ENCODE assay signal across 26 mouse cellular contexts in genomic region chr13:43349376-43349775, GRCm38 (mm10). TPM values are rescaled to one million over a fixed set of nuclear protein-coding genes. Genes with fewer than 3 reads are reported as not detected.
A peak's percentile ranks its signal among the peaks of the same experiment; 100 is the strongest.
DNase-seq lines count a peak whose midpoint lies in the region; ATAC-seq and TF ChIP-seq lines count a peak whose summit lies in the region.
"Had no signal": no experiment of that assay in that cellular context is flagged by ENCODE, and none has a peak within 500 bp of the region (broad histone marks: within the 10 kb centered on the region; RNA-seq: fewer than 3 reads in every experiment).

No protein-coding gene starts in this region.

- H3K36me3 ChIP-seq in lung, embryonic 14.5 days (ENCODE audit: insufficient read depth), result no peaks in the 10 kb centered on the region
- H3K36me3 ChIP-seq: heart, embryonic 10.5 days; heart, embryonic 15.5 days; intestine, embryonic 15.5 days; limb, embryonic 12.5 days; liver, embryonic 13.5 days; midbrain, embryonic 13.5 days had no signal

- 0 out of 2 replicates have a peak, but pooled peaks cover 2% of the 10 kb centered on the region for H3K4me1 ChIP-seq in lung, embryonic 14.5 days (ENCODE audit: insufficient read depth)
- H3K4me1 ChIP-seq: forebrain, embryonic 13.5 days; intestine, embryonic 15.5 days; midbrain, embryonic 13.5 days had no signal

- H3K27ac ChIP-seq in lung, embryonic 14.5 days (ENCODE audit: low read depth), result no peak overlapping the region
- H3K27ac ChIP-seq: forebrain, embryonic 13.5 days; heart, embryonic 10.5 days; heart, embryonic 15.5 days; hindbrain, postnatal 0 days; intestine, embryonic 15.5 days; layer of hippocampus, adult 2 months; left cerebral cortex, adult 2 months; limb, embryonic 12.5 days; liver, embryonic 13.5 days; midbrain, embryonic 13.5 days had no signal

- 60% methylated on average over 8 of the region's 8 CpGs for WGBS in lung, embryonic 14.5 days

- H3K4me3 ChIP-seq in lung, embryonic 14.5 days (ENCODE audit: low read depth, low read length), result no peak overlapping the region
- H3K4me3 ChIP-seq: forebrain, embryonic 13.5 days; heart, embryonic 10.5 days; heart, embryonic 15.5 days; intestine, embryonic 15.5 days; layer of hippocampus, adult 2 months; left cerebral cortex, adult 2 months; limb, embryonic 12.5 days; liver, embryonic 13.5 days; midbrain, embryonic 13.5 days had no signal

- no peaks in the 10 kb centered on the region for H3K9me3 ChIP-seq in lung, embryonic 14.5 days (ENCODE audit: low read depth, low read length)
- H3K9me3 ChIP-seq: forebrain, embryonic 13.5 days; heart, embryonic 10.5 days; heart, embryonic 15.5 days; intestine, embryonic 15.5 days; limb, embryonic 12.5 days; liver, embryonic 13.5 days; midbrain, embryonic 13.5 days had no signal

- no peak overlapping the region for H3K4me2 ChIP-seq in lung, embryonic 14.5 days
- H3K4me2 ChIP-seq: forebrain, embryonic 13.5 days; heart, embryonic 15.5 days; intestine, embryonic 15.5 days; limb, embryonic 12.5 days; liver, embryonic 13.5 days; midbrain, embryonic 13.5 days had no signal

- peak; percentile 17 for DNase-seq in lung, embryonic 14.5 days
- DNase-seq in lung, postnatal 14 days, result no peak
- peak; percentile 15 for DNase-seq in ovary, adult 18-20 months (ENCODE audit: low spot score)
- no peak for DNase-seq in ovary, postnatal 36 days (ENCODE audit: low spot score)
- peak; percentile 49 for DNase-seq in 3134 (ENCODE audit: extremely low read depth, insufficient read length, low spot score)
- DNase-seq in Muller cell, postnatal 12 days (ENCODE audit: inconsistent ontology term), result peak; percentile 53
- no peak for DNase-seq in right cerebral cortex, adult 2 months (ENCODE audit: low spot score in 2 of 2)
- DNase-seq in thymus, adult 18-20 months, result no peak
- DNase-seq: adrenal gland, postnatal 10 days; cerebellum, adult 8-10 months; cerebellum, postnatal 25 days; gastrocnemius, postnatal 14 days; kidney, adult 2 months; kidney, postnatal 36 days; liver, embryonic 13.5 days; spleen, adult 18-20 months had no signal

- no peak overlapping the region for H3K9ac ChIP-seq in lung, embryonic 14.5 days
- H3K9ac ChIP-seq: forebrain, embryonic 13.5 days; heart, embryonic 15.5 days; intestine, embryonic 15.5 days; limb, embryonic 12.5 days; liver, embryonic 13.5 days; midbrain, embryonic 13.5 days had no signal

- no peak for ATAC-seq in lung, embryonic 14.5 days (ENCODE audit: insufficient read depth)
- ATAC-seq: CD4-positive, CD25-positive, alpha-beta regulatory T cell, adult 4 months; forebrain, embryonic 13.5 days; hindbrain, postnatal 0 days; intestine, embryonic 15.5 days; midbrain, embryonic 13.5 days had no signal

- TF ChIP-seq CTCF in lung, embryonic 14.5 days (IDR thresholded peaks at IDR 0.05; ENCODE audit: low read depth), result no peak

- H3K27me3 ChIP-seq in lung, embryonic 14.5 days (ENCODE audit: insufficient read depth, low read length), result no peaks in the 10 kb centered on the region
- H3K27me3 ChIP-seq: forebrain, embryonic 13.5 days; heart, embryonic 15.5 days; intestine, embryonic 15.5 days; limb, embryonic 12.5 days; liver, embryonic 13.5 days; midbrain, embryonic 13.5 days had no signal

RNA-seq across cellular contexts. Expression of gene Sirt5, which starts 15.9 kb away (rescaled TPM):
- 18.0 and 21.2 TPM in 2 replicates for polyA plus RNA-seq in lung, embryonic 14.5 days (2014; fragmentation: Nextera tagmentation; extraction: Ambion mirVana)

RNA-seq across cellular contexts. Expression of gene Gfod1, which starts 45.4 kb away (rescaled TPM):
- 1.0 and 1.4 TPM in 2 replicates for polyA plus RNA-seq in lung, embryonic 14.5 days (2014; fragmentation: Nextera tagmentation; extraction: Ambion mirVana)

RNA-seq across cellular contexts. Expression of gene Nol7, which starts 48.8 kb away (rescaled TPM):
- 137 and 144 TPM in 2 replicates for polyA plus RNA-seq in lung, embryonic 14.5 days (2014; fragmentation: Nextera tagmentation; extraction: Ambion mirVana)

Comparison
In these comparisons a context has a peak if more than half of its experiments do, and no peak if none do; other contexts are left out.
1. DNase-seq: peak in lung, embryonic 14.5 days (single experiment), ovary, adult 18-20 months (single experiment), 3134 (single experiment) and Muller cell, postnatal 12 days (single experiment); none in lung, postnatal 14 days (single experiment), ovary, postnatal 36 days (single experiment), right cerebral cortex, adult 2 months (0 of 2) and thymus, adult 18-20 months (0 of 2).